Mouse (Mus musculus) spleen, postnatal 4 days (tissue): Measurements from ENCODE around the gene Actg1.

ENCODE experiments used
- DNase-seq, 2 experiments: peaks; one replicate each; pipeline ENCODE4 v3.0.0; 2022; ENCODE audit warnings: low spot score in 2 of 2

The Actg1 gene

GRCm38 (mm10) chr11:120345067-120345681 is 3.2 kb downstream of the Actg1 start:
- peak; percentile 11 to 55 for DNase-seq

DNA sequence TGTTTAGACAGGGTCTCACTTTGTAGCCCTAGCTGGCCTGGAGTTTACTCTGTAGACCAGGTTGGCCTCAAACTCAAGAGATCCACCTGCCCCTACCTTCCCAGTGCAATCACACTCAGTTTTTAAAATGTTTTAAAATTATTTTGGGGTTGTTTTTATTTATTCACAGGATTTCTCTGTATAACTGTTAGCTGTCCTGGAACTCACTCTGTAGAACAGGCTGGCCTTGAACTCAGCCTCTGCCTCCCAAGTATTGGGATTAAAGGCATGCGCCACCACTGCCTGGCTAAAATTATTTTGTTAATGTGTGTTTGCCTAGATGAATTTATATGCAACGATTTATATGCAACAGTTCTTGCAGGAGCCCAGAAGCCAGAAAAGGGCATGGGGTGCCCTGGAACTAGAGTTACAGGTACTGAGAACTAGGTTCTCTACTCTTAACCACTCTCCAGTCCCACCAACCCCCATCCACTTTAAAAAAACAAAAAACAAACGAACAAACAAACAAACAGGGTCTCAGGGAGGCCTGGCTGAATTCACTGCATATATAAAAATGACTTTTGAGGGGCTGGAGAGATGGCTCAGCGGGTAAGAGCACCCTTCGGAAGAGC is 3.9 kb downstream of the Actg1 start:
- DNase-seq = peak in 1 of 2 experiments; percentile 52

DNA sequence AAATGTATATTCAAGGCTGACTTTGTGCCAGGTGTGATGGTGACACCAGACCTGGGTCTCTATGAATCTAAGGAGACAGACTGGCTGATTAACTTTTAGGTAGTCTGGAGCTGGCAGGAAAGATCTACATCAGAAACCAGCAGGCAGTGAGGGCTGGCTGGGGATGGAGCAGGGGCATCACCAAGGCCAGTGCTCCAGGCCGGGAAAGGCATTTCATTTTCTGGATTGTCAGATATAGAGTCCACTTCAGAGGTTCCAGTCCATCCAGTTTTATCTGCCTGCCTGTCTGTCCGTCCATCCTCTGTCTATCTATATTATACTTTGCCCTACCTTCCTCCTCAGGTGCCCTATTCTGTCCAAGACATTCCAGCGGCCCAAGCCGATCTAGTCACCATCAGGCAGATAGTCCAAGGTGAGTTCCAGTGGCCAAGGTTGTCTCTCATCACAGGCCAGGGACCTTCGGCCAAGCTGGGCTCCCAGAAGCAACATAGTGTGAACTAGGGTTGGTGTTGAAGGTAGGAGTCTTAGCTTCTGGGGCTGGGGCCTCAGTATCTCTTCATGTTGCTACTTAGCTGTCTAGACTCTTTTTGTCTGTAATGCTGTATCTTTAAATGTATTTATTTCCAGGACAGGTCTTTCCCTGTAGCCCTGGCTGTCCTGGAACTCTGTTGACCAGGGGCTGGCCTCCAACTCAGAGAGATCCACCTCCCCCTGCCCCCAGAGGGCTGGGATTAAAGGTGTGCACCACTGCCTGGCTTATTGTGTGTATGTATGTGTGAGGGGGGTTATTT is 4.6 kb downstream of the Actg1 start:
- peak; percentile 11 to 59 for DNase-seq

- peak in 1 of 2 experiments; percentile 39 for DNase-seq
These were observed 5.6 kb downstream of the Actg1 start for GRCm38 (mm10) chr11:120342656-120343160.

DNA sequence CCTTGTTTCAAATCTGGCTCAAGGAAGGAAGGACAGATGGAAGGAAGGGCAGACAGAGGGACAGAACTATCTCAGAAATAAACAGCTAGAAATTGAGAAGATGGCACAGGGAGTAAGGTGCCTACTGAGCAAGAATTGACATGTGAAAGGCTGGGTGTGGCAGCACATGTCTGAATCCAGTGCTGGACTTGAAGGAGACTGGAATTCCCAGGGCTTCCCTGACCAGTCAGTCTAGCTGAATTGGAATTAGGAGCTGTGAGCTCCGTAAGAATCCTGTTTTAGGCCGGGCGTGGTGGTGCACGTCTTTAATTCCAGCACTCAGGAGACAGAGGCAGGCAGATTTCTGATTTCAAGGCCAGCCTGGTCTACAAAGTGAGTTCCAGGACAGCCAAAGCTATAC is 6.7 kb downstream of the Actg1 start:
- no peak for DNase-seq

GRCm38 (mm10) chr11:120339978-120340513 is 8.3 kb downstream of the Actg1 start:
- DNase-seq = peak in 1 of 2 experiments; percentile 9

DNA sequence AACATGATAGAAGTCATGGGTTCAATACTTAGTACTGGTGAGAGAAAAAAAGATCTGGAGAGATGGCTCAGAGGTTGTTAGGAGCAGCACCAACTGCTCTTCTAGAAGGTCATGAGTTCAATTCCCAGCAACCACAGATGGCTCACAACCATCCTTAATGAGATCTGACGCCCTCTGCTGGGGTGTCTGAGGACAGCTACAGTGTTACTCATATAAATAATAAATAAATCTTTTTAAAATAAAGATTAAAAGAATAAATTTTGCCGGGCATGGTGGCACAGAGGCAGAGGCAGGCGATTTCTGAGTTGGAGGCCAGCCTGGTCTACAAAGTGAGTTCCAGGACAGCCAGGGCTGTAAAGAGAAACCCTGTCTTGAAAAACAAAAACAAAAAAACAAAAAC is 9.6 kb downstream of the Actg1 start:
- DNase-seq = no peak

DNA sequence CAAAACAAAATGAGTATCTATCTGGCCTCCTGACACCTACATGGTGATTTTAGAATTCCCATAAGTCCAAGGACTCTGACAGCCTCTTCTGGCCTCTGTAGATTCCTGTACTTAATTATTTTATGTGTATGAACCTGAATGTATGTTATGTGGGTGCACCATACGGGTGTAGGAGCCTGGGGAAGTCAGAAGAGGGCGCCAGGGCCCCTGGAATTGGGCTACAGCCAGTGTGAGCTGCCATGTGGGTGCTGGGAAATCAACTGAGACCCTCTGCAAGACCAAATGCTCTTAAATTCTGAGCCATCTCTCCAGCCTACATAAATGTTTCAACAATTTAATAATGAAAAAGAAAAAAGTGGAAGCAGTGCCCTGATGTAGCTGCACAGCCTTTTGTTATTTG is 10.9 kb downstream of the Actg1 start:
- peak in 1 of 2 experiments; percentile 10 for DNase-seq

DNA sequence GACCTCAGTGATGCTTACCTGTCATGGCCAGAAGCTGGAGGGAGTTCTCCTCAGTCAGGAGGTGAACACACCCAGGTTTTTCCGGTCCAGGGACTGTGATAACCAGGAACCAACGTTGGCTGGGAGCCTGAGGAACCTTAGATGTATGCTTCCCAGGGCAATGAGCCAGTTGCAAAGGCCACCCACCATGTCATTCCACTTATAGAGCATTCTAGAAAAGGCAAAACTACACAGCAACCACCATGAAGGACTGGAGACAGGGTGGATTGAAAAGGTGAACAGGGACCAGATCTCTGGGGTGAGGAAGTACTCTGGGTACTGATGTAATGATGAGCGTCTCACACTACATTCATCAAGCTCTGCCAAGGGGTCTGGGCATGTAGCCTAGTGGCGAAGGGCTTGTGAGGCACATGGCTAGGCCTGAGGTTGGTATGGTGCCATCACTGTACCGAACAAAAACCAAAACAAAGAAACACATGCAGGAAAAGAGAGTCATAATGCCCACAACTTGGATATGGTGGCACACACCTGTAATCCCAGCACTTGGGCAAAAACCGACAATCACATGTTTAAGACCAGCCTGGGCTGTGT is 12.8 kb downstream of the Actg1 start:
- DNase-seq = no peak

DNA sequence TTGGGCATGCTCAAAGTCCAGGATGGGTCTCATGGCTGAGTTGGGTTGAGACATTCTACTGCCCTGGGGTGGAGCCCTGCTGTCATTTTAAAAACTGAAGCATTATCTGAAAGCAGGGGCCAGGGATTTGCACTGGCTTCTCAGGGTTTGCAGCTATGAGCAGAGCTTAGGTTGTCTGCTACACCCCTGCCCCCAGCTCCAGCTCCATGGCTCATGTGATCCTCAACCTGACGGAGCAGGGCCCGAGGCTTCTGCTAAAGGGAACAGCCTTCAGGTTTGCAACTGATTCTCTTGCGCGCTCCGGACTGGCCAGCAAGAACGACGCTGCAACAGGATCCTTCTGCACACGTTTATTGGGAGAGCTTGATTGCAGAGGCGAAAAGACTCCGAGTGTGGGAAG is 28.2 kb downstream of the Actg1 start:
- DNase-seq = no peak

DNA sequence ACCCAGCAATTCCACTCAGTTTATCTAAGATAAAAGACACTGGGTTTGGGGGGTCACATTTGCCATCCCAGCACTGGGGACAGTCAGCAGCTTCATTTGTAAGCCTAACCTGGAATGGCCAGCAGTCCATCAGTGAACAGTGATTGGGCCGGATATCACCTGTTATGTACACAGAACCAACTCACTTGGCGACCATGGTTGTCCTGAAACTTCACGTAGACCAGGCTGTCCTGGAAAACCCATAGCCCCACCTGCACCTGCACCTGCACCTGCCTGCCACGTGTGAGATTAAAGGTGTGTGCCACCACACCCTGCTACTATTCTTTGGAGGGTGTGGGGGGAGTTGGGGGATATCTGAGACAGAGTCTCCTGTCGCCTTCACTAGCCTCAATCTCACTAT is 29.0 kb downstream of the Actg1 start:
- DNase-seq = peak in 1 of 2 experiments; percentile 9

DNA sequence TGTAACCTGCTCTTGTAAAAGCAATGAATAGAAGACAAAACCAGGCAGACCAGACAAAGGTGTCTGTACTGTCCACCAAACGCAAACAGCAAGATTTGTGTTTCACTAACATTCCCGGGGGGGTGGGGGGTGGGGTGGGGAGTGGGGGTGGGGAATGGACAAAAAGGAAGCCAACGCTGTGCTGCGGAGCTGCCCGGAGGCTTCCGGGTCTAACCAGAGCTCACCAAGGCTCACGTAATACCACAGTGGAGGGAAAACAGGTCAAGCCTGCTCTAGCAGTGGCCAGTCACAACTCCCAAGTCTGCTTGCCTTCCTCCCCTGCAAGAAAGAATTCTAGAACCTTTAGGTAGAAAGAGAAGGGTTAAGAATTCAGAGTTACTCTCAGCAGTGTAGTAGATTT is 30.9 kb downstream of the Actg1 start:
- DNase-seq = peak in 1 of 2 experiments; percentile 11

GRCm38 (mm10) chr11:120316690-120317254 is 31.6 kb downstream of the Actg1 start:
- DNase-seq = peak; percentile 18 to 70

- peak; percentile 88 to 91 for DNase-seq
These were observed 32.3 kb downstream of the Actg1 start for GRCm38 (mm10) chr11:120315832-120316689.

- DNase-seq = peak; percentile 15 to 66
These were observed 33.0 kb downstream of the Actg1 start for GRCm38 (mm10) chr11:120315416-120315761.

DNA sequence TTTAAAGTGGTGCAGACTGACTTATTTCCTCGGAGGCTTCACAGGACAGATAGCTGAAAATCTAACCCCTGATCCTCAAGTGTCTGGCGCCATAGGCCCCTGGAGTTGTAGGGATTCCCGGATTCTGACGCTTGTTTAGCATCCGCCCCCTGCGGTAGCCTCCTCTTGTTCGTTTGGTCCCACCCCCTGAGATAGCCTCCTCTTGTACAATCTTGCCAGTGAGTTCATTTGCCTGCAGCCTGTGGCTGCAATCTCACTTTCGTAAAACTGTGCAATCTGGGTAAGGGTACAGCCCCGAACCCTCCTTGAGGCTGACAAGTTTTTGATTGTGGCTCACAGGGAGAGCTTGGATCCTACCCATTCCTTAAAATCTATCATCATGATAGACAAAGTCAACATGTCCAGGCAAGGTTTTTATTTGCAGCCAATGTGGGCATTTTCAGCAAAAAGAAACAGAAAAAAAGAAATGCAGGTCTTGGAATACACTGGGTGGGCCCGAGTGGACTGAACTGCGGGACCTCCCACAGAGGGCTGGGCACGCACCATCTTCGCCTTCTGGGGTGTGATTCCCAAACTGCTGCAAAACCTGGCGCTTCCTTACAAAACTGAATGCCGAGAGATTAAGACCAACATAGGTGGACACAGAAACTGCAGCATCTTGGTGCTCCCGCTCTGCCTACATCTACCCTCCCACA is 33.5 kb downstream of the Actg1 start:
- peak in 1 of 2 experiments; percentile 12 for DNase-seq

DNA sequence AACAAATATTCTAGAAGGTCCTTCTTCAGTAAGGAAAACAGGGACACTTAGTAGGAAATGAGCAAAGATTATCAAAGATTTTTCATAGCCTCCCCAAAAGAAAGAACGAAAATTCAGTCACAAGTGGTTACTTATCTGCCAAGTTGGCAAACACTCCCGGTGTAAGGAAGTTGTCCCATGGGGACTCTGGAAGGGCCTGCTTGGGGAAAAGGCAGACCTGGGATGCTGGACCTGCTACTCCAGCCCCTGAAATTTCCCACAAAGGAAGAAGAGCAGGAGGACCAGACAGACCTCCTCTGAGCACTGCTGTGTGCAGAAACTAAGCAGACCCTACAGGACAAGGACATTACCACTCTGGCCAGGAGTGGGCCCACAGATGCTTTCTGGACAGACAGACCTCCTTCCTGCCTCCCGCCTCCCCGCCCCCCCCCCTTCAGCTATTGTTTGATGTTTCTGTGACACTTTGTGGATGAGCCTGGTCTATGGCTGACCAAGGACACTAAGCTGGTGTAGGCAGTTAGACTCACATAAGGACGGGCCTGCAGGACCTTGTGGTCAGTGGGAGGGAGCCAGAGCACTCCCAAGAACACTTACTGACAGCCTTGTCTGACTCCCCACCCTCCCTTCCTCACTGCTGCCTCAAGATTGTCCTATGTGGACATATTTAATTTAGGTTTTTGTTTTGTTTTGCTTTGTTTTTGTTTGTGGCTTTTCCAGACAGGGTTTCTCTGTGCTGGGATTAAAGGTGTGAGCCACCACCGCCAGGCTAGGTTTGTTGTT is 34.2 kb downstream of the Actg1 start:
- DNase-seq = peak in 1 of 2 experiments; percentile 9

- DNase-seq = peak in 1 of 2 experiments; percentile 10
These were observed 36.3 kb downstream of the Actg1 start for GRCm38 (mm10) chr11:120312069-120312468.

- DNase-seq = peak; percentile 14 to 58
These were observed 36.8 kb downstream of the Actg1 start for GRCm38 (mm10) chr11:120311561-120311960.
